1 mouse cellular context compared by ENCODE assay signal in the genomic region with DNA sequence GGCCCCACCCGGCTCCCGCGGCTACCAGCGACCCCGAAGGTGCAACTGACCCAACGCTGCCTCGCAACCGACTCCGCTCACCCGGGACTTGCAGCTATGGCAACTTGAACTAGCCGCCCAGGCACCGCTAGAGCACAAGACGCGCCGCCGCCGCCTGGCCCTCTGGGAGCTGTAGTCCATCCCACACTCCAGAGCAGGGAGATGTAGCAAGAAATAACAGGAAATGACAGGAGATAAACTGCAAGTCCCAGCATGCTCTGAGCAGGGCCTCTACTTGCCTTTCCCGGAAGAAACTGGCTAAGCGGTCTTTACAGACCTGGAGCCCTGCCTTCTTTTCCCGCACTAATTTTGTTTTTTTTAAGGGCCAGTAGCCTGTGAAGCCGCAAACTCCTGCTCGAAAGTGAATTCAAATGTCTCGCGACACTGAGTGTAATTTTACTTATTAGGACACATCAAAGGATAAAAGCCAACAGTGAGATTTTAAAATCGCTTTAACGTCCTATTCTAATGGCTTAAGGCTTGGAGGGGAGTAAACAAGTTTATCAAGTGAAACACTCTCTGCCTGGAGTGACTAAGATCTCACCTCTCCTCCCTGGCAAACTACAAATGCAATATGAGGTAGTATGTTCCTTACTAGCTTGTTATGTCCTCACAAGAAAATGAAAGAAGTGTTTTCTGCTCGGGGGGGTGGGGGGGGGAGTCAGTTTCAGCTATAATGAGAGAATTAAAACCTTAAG.
TF ChIP-seq lines count a peak whose summit lies in the region.

Gene Cep128 (minus strand): TSS at position 129 of the 737 bp plus-strand sequence.
Gene Tshr (plus strand): TSS at position 283 of the 737 bp plus-strand sequence.

TF ChIP-seq in CH12.LX, 34 proteins besides CTCF, POLR2A, EP300 and RAD21 (continued from another document):
- TF ChIP-seq MEF2A (IDR thresholded peaks at IDR 0.05; ENCODE audit: borderline replicate concordance, low read depth, low read length): no peak
- TF ChIP-seq ELF1 (IDR thresholded peaks at IDR 0.05; ENCODE audit: low read depth, low read length): peak; percentile 99
- TF ChIP-seq HCFC1 (IDR thresholded peaks at IDR 0.05; ENCODE audit: low read depth, low read length): peak; percentile 97
- TF ChIP-seq NELFE (IDR thresholded peaks at IDR 0.05; ENCODE audit: low read depth, low read length): peak; percentile 49; the same call in 1 of the 2 replicates
- peak; percentile 44; the same call in 1 of the 2 replicates for TF ChIP-seq TBP (conservative IDR thresholded peaks at IDR 0.05; ENCODE audit: low read depth, low read length)
- peak; percentile 95; the same call in 1 of the 2 replicates for TF ChIP-seq KAT2A (IDR thresholded peaks at IDR 0.05; ENCODE audit: insufficient replicate concordance, low read length)
- no peak for TF ChIP-seq SMC3 (IDR thresholded peaks at IDR 0.05; ENCODE audit: low read depth, low read length)
- TF ChIP-seq TCF12 (IDR thresholded peaks at IDR 0.05; ENCODE audit: low read depth, low read length): peak; percentile 32; the same call in 1 of the 2 replicates
- no peak for TF ChIP-seq UBTF (IDR thresholded peaks at IDR 0.05; ENCODE audit: low read depth, low read length)
- no peak for TF ChIP-seq MYC (IDR thresholded peaks at IDR 0.05; ENCODE audit: low read depth, low read length)
- no peak for TF ChIP-seq JUN (IDR thresholded peaks at IDR 0.05; ENCODE audit: insufficient read depth, low read depth, low read length)
- TF ChIP-seq ZMIZ1 (IDR thresholded peaks at IDR 0.05; ENCODE audit: low read depth, low read length): no peak
- no peak for TF ChIP-seq PAX5 (IDR thresholded peaks at IDR 0.05; ENCODE audit: low read length)
- no peak for TF ChIP-seq POLR2AphosphoS2 (IDR thresholded peaks at IDR 0.05; ENCODE audit: low read depth, low read length)
- no peak for TF ChIP-seq ETS1 (conservative IDR thresholded peaks at IDR 0.05; ENCODE audit: low read depth, low read length)
- no peak for TF ChIP-seq JUND (conservative IDR thresholded peaks at IDR 0.05; ENCODE audit: low read depth, low read length)
- TF ChIP-seq CHD2 (IDR thresholded peaks at IDR 0.05; ENCODE audit: low read length): peak; percentile 83
- peak; percentile 93 for TF ChIP-seq SIN3A (IDR thresholded peaks at IDR 0.05; ENCODE audit: low read length)
- 0 out of 2 replicates have a peak, but pooled peaks have one; percentile 4 for TF ChIP-seq BHLHE40 (IDR thresholded peaks at IDR 0.05; ENCODE audit: low read depth, low read length)
TF ChIP-seq in CH12.LX: peak in this region for 14.
